Mouse (Mus musculus) cortical plate, adult 2 months (tissue): ENCODE measurements around the gene Blmh. TPM values are rescaled to one million over a fixed set of nuclear protein-coding genes. Genes with fewer than 3 reads are reported as not detected.
A peak's percentile ranks its signal among the peaks of the same experiment; 100 is the strongest.
"Not testable (repeated sequence)": the region's sequence is repeated elsewhere in the genome, so short reads cannot be mapped to it uniquely, and the experiment has no call there.

Source experiments
- H3K27ac ChIP-seq: fragments of 200-500 bp; 2 replicates; pipeline ENCODE4 v1.5.1; 2012; ENCODE audit warnings: low read length, control low read depth, inconsistent platforms; ENCODE audit not compliant: insufficient read depth
- H3K4me1 ChIP-seq: fragments of 200-500 bp; 2 replicates; pipeline ENCODE4 v1.6.1; 2011; ENCODE audit warnings: low read length; ENCODE audit not compliant: control insufficient read depth, insufficient read depth
- H3K4me3 ChIP-seq: fragments of 200-500 bp; 2 replicates; pipeline ENCODE4 v1.5.1; 2011; ENCODE audit warnings: mild to moderate bottlenecking, low read length, control low read depth; ENCODE audit not compliant: insufficient read depth
- CTCF ChIP-seq: fragments of 200-500 bp; IDR thresholded peaks from 2 replicates; pipeline ENCODE4 v1.5.1; 2011; ENCODE audit warnings: mild to moderate bottlenecking, control low read depth, low read length; ENCODE audit not compliant: insufficient read depth; ENCODE audit errors: extremely low read depth
- POLR2A ChIP-seq: fragments of 200-500 bp; IDR thresholded peaks from 2 replicates; pipeline ENCODE4 v1.6.1; 2011; ENCODE audit warnings: mild to moderate bottlenecking, low read length, control low read depth; ENCODE audit not compliant: insufficient read depth; ENCODE audit errors: extremely low read depth
- polyA plus RNA-seq: library from polyadenylated mRNA; depleted of rRNA; stranded (reverse); fragments of >200 nt; gene quantifications from 2 replicates; pipeline ENCODE4 v1.2.3, GENCODE M21; 2012

Blmh gene
- polyA plus RNA-seq, 1 experiment: 38.1 TPM

GRCm38 (mm10) chr11:76912055-76912395 lies 12.6 kb upstream of the Blmh start:
- H3K27ac ChIP-seq: no peak overlapping the region
- peaks cover 5% of the 10 kb centered on the region; the same call in 1 of the 2 replicates for H3K4me1 ChIP-seq
- TF ChIP-seq CTCF: no peak
- no peak for TF ChIP-seq POLR2A
- H3K4me3 ChIP-seq: no peak overlapping the region

DNA sequence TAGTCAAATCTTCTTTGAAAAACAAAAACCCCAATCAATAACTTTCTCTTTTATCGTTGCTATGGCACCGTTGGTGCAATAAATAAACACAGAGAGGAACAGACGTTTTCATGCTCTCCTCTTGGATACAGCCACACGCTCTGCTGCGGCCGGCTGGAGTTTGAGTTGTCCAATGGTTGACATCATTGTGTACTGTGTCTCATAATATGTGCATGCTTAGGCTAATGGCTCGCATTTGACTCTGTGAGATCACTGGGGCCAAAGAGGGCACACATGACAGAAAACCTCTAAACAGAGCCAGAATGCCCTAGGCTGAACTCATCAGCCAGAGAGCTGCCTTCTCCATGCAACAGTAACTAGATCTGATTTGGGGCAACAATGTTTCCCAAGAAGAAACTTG lies 10.2 kb upstream of the Blmh start:
- Histone ChIP-seq H3K27ac (no peak overlapping the region), H3K4me3 (no peak overlapping the region), H3K4me1 (peaks cover 5% of the 10 kb centered on the region; the same call in 1 of the 2 replicates)
- TF ChIP-seq POLR2A (no peak), CTCF (no peak)

DNA sequence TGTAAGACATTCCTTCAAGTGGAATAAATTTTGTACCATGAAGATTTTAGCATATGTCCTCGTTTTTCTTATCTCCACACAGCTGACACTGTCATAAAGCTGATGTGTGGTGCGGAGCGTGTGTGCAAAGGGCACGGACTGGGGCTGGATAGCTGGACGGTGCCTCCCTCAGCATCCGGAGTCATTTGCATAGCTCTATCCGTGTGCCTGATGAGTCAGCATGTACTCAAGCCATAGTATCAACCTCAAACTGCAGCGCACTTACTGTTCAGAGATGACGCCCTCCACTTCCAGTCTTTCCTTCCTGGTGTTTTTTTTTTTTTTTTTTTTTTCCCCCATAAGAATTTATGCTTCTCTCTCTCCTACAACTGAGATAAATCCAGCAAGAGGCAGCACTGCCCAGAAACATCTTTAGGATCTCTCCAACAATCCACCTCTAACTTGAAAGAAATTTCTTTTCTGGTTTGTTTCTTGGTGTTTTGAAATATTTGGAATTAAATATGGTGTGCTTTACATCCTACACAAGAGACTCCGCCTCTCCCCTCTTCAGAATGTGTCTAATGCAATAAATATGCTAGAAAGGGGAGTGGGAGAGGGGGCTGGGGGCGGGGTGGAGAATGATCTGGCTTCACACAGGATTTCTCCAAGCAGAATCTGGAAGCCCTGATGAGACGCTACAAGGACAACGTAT lies 7.9 kb upstream of the Blmh start:
- no peak for TF ChIP-seq POLR2A
- no peak for TF ChIP-seq CTCF
- Histone ChIP-seq H3K27ac (no peak overlapping the region), H3K4me1 (peaks cover 3% of the 10 kb centered on the region; the same call in 1 of the 2 replicates), H3K4me3 (no peak overlapping the region)

DNA sequence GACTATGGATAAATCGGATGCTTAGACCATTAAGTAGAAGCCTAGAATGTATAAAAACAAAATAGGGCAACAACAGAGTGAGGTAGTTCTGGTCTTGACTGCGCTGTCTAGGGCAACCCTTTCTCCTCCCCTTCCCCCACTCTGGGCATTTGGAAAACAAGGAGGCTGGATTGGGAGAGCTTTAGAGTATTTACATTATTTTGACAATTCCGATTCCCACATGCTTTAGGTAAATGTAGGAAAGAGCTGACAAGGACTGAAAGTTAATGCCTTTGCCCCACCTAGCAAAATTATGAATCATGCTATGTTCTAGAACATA lies 7.4 kb upstream of the Blmh start:
- H3K4me1 ChIP-seq: peaks cover under 1% of the 10 kb centered on the region; the same call in 1 of the 2 replicates
- H3K27ac ChIP-seq: no peak overlapping the region
- H3K4me3 ChIP-seq: no peak overlapping the region
- no peak for TF ChIP-seq POLR2A
- TF ChIP-seq CTCF: no peak

DNA sequence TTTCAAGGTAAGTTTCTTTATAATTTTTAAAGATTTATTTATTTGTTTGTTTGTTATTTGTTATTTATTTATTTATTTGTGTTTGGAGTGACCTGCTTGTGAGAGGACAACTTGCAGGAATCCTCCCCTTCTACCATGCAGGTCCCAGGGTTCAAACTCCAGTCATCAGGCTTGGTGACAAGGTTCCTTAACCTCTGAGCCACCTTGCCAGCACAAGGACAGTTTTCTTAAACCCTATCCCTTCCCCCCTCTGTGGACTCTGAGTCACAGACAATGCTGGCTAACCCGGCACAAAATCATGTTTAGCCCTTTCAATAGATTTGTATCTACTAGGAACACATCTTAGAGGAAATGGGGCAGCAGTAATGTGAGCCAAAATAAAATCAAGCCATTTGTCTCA lies 4.0 kb upstream of the Blmh start:
- TF ChIP-seq CTCF (no peak), POLR2A (no peak)
- no peak overlapping the region for H3K4me3 ChIP-seq
- H3K4me1 ChIP-seq: no peaks in the 10 kb centered on the region
- H3K27ac ChIP-seq: no peak overlapping the region

DNA sequence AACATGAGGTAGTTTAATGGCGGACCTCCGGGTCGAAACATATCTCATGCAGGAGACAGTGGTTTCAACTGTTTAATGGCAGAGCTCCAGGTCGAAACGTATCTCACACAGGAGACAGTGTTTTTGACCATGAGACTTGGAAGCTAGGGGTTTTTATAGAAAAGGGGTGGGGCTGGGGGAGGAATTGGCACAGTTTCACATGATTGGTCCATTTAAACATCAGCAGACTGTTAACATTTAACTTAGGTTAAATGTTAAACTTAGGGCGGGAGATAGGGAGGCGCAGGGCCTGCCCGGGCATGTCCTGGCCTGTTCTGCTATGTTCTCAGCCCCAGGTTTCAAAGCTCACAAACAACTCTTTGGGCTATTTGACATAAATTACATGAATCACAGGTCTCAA lies 4.0 kb downstream of the Blmh start:
- H3K4me1 ChIP-seq, H3K4me3 ChIP-seq, H3K27ac ChIP-seq: not testable (repeated sequence)

GRCm38 (mm10) chr11:76933209-76933608 lies 8.6 kb downstream of the Blmh start:
- no peak overlapping the region for H3K27ac ChIP-seq
- TF ChIP-seq POLR2A (no peak), CTCF (0 out of 2 replicates have a peak, but pooled peaks have one; percentile 2)
- H3K4me3 ChIP-seq: no peak overlapping the region
- no peaks in the 10 kb centered on the region for H3K4me1 ChIP-seq

DNA sequence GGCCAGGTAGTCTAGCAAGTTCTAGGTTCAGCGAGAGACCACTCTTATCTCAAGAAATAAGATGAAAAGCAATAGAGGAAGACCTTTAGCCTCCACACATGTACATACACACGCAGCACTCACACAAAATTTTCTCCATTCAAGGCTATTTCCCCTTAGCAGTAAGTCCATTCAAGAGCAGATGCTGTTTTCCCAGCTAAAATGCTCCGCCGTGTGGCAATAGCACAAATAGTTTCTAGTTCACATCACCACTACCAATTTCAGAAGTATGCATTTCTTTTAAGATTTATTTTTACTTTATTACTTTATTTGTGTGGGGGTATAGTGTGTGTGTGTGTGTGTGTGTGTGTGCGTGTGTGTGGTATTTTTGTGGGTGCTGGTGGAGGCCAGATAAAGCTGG lies 12.0 kb downstream of the Blmh start:
- no peak for TF ChIP-seq POLR2A
- TF ChIP-seq CTCF: peak; percentile 29; the same call in 1 of the 2 replicates

GRCm38 (mm10) chr11:76944839-76945238 lies 20.2 kb downstream of the Blmh start:
- Histone ChIP-seq H3K4me1 (peaks cover 3% of the 10 kb centered on the region), H3K4me3 (peak overlapping the region; percentile 90; the same call in 1 of the 2 replicates), H3K27ac (no peak overlapping the region)
- TF ChIP-seq POLR2A: no peak
- no peak for TF ChIP-seq CTCF

More for the DNA sequence above, 12.0 kb downstream of the Blmh start:
- H3K4me1 ChIP-seq: no peaks in the 10 kb centered on the region
- no peak overlapping the region for H3K27ac ChIP-seq
- no peak overlapping the region for H3K4me3 ChIP-seq

DNA sequence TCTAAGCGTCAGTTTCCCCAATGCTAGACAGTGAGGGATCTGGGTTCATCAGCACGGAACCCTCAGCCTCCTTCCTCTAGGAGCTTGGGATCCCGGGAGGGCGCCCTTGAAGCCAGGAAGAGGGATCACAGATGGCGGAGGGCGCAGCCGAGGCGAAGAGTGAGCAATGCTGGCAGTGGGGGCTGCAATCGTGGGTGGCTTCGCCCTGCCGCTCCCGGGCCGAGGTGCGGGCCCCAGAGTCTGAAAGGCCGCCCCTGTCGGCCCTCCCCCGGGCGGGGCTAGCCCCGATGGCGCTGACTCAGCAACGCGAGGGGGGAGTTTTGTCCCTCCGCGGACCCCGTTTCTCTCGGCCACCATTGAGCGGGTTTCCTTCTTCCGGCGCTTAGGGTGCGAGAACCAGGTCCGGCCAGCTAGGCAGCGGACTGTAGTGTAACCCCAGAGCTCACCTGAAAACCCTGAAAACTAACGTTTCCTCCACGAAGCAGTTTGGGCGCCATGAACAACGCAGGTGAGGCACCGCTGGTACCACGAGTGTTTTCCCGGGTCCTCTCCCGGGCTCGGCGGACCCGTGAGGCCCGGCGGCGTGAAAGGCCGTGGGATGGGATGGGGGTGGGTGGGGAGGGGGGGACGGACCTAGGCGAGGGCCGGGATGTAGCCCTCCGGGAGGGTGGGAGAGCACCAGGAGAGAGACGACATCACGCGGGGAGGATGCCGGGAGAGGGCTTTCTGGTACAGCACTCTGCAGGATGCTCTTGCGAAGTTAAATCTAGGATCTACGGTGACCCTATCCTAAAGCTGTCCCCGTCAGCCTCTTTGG lies 21.0 kb downstream of the Blmh start:
- TF ChIP-seq CTCF (no peak), POLR2A (0 out of 2 replicates have a peak, but pooled peaks have one; percentile 27)
- Histone ChIP-seq H3K4me3 (peak overlapping the region; percentile 90), H3K27ac (peak overlapping the region; percentile 70), H3K4me1 (peaks cover 3% of the 10 kb centered on the region)
